Mouse (Mus musculus) layer of hippocampus, postnatal 14 days (tissue): ENCODE measurements around the gene Tbc1d5. TPM values are rescaled to one million over a fixed set of nuclear protein-coding genes. Genes with fewer than 3 reads are reported as not detected.

Experiments used
- DNase-seq, 2 experiments: peaks; one replicate each; pipeline ENCODE4 v3.0.0; 2021 to 2022; ENCODE audit warnings: low spot score in 2 of 2, mixed read lengths in 1 of 2
- total RNA-seq, 2 experiments: library from RNA; stranded (reverse); gene quantifications; 2 replicates each; pipeline ENCODE4 v1.2.3; 2021

Gene Tbc1d5
- total RNA-seq, 2 experiments from 2014 or later = 22.0 to 24.1 TPM

GRCm38 (mm10) chr17:50687670-50688069, 491.5 kb downstream of the Tbc1d5 start:
- peak in 1 of 2 experiments; percentile 1 for DNase-seq

- DNase-seq = peak in 1 of 2 experiments; percentile 3
These were observed 494.0 kb downstream of the Tbc1d5 start for GRCm38 (mm10) chr17:50684960-50685645.
